Comparison of ENCODE assay signal across 9 mouse cellular contexts in the genomic region with DNA sequence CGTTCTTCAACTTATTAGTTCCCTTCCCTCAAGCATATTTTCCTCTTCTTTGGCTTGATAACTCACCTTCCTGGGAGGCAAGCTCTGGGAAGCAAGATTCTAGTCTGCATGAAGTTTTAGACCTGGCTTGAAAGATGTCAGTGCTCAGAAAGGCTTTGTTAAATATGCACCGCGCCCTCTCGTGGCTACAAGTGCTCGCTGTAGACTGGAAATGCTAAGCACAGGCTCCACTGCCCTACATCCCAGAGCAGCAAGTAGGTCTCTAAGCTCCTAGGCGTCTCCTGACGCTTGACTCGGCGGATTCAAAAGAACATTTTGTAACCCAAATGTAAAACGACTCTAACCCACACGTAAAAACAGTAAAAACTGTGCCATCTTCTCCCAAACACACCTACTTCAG. TPM values are rescaled to one million over a fixed set of nuclear protein-coding genes. Genes with fewer than 3 reads are reported as not detected.
DNase-seq lines count a peak whose midpoint lies in the region; ATAC-seq and TF ChIP-seq lines count a peak whose summit lies in the region.
"Had no signal": no experiment of that assay in that cellular context is flagged by ENCODE, and none has a peak within 500 bp of the region (broad histone marks: within the 10 kb centered on the region; RNA-seq: fewer than 3 reads in every experiment).

No protein-coding gene starts in this region.

- ATAC-seq in inflammation-experienced regulatory T-cells, adult 6 months: peak; percentile 39
- ATAC-seq in midbrain, embryonic 15.5 days (replicated peaks): peak; percentile 84

- peak; percentile 80 for TF ChIP-seq CTCF in cerebellum, adult 2 months (IDR thresholded peaks at IDR 0.05; ENCODE audit: borderline replicate concordance, insufficient read depth, low read depth, low read length)

- no peaks in the 10 kb centered on the region for H3K4me1 ChIP-seq in cerebellum, adult 2 months (ENCODE audit: control insufficient read depth, insufficient read depth, low read length)
- H3K4me1 ChIP-seq in midbrain, embryonic 15.5 days: 0 out of 2 replicates have a peak, but pooled peaks cover 7% of the 10 kb centered on the region

- no peak overlapping the region for H3K4me3 ChIP-seq in cerebellum, adult 2 months (replicated peaks; ENCODE audit: insufficient read depth, low read depth, low read length)
- H3K4me3 ChIP-seq in midbrain, embryonic 15.5 days: no peak overlapping the region
- H3K4me3 ChIP-seq: stomach, embryonic 15.5 days had no signal

- no peaks in the 10 kb centered on the region for H3K36me3 ChIP-seq in midbrain, embryonic 15.5 days (replicated peaks)
- H3K36me3 ChIP-seq: stomach, embryonic 15.5 days had no signal

- H3K27ac ChIP-seq in cerebellum, adult 2 months (ENCODE audit: insufficient read depth, low read length): no peak overlapping the region
- H3K27ac ChIP-seq in midbrain, embryonic 15.5 days: no peak overlapping the region
- H3K27ac ChIP-seq: stomach, embryonic 15.5 days had no signal

- peak; percentile 44 for DNase-seq in heart, adult 8-10 months (ENCODE audit: low spot score)
- DNase-seq in heart, postnatal 25 days (ENCODE audit: low spot score): no peak
- DNase-seq in cerebellum, adult 2 months: peak; percentile 67 to 68
- DNase-seq in frontal cortex, adult 2 months (ENCODE audit: extremely low spot score in 1 of 2, low spot score in 1 of 2): peak; percentile 83 to 92
- peak; percentile 67 to 81 for DNase-seq in left cerebral cortex, adult 8-10 months (ENCODE audit: low spot score in 2 of 2)
- DNase-seq in spleen, postnatal 10 days (ENCODE audit: low spot score in 2 of 2): peak; percentile 26 to 74

- no peak overlapping the region for H3K4me2 ChIP-seq in midbrain, embryonic 15.5 days
- H3K4me2 ChIP-seq: stomach, embryonic 15.5 days had no signal

- 6% methylated on average over 11 of the region's 11 CpGs for WGBS in cerebellum, adult 2 months
- 3% methylated on average over 11 of the region's 11 CpGs for WGBS in midbrain, embryonic 15.5 days

- no peaks in the 10 kb centered on the region for H3K27me3 ChIP-seq in cerebellum, adult 2 months (ENCODE audit: control insufficient read depth, insufficient read depth, low read length)
- H3K27me3 ChIP-seq in midbrain, embryonic 15.5 days (replicated peaks): no peaks in the 10 kb centered on the region
- H3K27me3 ChIP-seq: stomach, embryonic 15.5 days had no signal

- no peak overlapping the region for H3K9ac ChIP-seq in midbrain, embryonic 15.5 days
- H3K9ac ChIP-seq: stomach, embryonic 15.5 days had no signal

- H3K9me3 ChIP-seq in midbrain, embryonic 15.5 days: no peaks in the 10 kb centered on the region
- H3K9me3 ChIP-seq: stomach, embryonic 15.5 days had no signal

- intact Hi-C loops in heart, postnatal 25 days (cut with DNase I): loop anchor here (2.0 to 5.0 kb wide), 2 partner anchors 38 to 114 kb away; no protein-coding TSS in a partner anchor

- no peak for TF ChIP-seq POLR2A in cerebellum, adult 2 months (IDR thresholded peaks at IDR 0.05; ENCODE audit: borderline replicate concordance, insufficient read depth, low read length)

RNA-seq across cellular contexts. Expression of gene Art2b, which starts 44.3 kb away (rescaled TPM):
- not detected for total RNA-seq in heart, adult 8-10 months (2022)
- not detected for total RNA-seq in heart, postnatal 25 days (2021)
- polyA plus RNA-seq in cerebellum, adult 2 months (2012; rRNA removed): not detected in 2 replicates
- polyA plus RNA-seq in frontal cortex, adult 2 months (2012; rRNA removed): not detected in 2 replicates
- polyA plus RNA-seq in inflammation-experienced regulatory T-cells, adult 6 months (2017; shearing (Covaris generic)): 100 to 1,000 TPM in 2 of 3 experiments, 10 to 100 TPM in 1; 72.4 to 156 (median 144) TPM
- not detected for total RNA-seq in left cerebral cortex, adult 8-10 months (2022)
- not detected in 2 replicates for polyA plus RNA-seq in midbrain, embryonic 15.5 days (2015; fragmentation: Nextera tagmentation; extraction: Ambion mirVana)
- polyA plus RNA-seq: stomach, embryonic 15.5 days had no signal

Comparison
In these comparisons a context has a peak if more than half of its experiments do, and no peak if none do; other contexts are left out.
1. RNA of gene Art2b, which starts 44.3 kb away (polyA plus RNA-seq): 72.4 to 156 TPM in inflammation-experienced regulatory T-cells, adult 6 months; not detected in frontal cortex, adult 2 months, not detected in cerebellum, adult 2 months and not detected in midbrain, embryonic 15.5 days; every median in the first group is over 10 times any median in the second.